Mouse (Mus musculus): ENCODE data around the gene Sptbn4. TPM values are rescaled to one million over a fixed set of nuclear protein-coding genes. Genes with fewer than 3 reads are reported as not detected.

The Sptbn4 gene
- total RNA-seq, 2 experiments from 2014 or later: 130 to 133 TPM

DNA sequence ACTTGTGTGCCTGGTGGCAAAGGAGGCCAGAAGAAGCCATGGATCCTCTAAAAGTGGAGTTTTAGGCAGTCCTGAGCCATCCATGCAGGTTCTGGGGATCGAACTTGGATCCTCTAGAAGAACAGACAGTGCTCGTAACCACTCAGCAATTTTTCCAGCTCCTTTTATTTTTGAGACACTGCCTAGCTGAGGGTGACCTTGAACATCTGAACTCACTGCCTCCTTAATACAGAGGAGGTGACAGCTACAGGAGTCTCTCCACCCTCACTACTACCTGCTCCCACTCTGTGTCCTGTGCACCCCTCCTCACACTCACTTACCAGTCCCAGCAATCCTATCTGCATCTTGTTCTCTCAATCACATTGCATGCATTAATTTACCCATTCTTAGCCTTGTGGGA is 28.1 kb upstream of the Sptbn4 start:
- no peak for DNase-seq (ENCODE audit: low spot score in 2 of 2)

DNA sequence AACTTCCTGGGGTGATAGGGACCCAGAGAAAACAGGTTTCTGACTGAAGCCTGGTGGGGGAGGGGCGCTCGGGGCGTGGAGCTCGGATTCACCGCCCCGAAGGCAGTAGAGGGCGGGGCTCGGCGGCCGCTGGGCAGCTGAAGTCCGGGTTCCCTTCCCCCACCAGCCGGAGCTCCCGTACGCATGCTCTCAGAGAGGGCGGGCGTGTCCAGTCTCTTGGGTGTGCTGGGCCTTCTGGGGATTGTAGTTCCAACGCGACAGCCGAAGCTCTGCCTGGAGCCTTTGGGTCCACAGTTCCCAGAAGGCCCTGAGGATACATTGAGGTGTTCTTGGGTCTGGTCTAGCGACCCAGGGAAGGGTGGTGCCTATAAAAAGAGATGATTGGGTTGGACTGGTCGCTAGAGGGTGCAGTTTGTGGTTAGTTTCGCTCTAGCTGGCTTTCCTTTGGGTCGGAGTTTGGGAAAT is 27.0 kb upstream of the Sptbn4 start:
- peak; percentile 96 to 98 for DNase-seq (ENCODE audit: low spot score in 2 of 2)

DNA sequence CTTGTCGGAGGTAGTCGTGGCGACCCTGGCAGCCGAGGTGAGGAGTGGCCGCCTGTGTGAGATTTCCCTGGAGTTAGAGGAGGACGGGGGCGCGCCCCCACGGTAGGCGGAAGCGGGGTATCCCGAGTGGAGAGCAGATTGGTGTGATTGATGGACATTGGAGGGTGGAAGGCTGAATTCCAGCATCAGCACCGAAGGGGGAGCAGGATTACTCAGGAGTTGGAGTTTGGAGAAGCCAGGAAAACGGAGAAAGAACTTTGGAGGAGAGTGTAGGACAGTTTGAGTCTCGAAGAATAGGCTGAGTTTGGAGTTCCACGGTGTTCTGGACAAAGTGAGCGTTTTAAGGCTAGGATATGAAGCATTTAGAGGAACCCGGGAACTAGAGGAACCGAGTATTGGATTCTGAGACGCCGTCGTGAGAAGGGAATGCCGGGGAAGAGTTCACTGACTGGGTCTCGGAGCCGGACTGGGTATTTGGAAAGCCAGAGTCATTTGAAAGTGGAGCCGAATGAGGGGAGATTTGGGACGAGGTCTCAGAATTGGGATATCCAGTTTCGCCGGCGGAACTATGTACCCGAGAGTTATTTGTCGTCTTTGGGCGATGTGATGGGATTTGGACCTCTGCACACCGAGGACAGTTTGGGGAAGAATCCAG is 26.5 kb upstream of the Sptbn4 start:
- no peak for DNase-seq (ENCODE audit: low spot score in 2 of 2)

DNA sequence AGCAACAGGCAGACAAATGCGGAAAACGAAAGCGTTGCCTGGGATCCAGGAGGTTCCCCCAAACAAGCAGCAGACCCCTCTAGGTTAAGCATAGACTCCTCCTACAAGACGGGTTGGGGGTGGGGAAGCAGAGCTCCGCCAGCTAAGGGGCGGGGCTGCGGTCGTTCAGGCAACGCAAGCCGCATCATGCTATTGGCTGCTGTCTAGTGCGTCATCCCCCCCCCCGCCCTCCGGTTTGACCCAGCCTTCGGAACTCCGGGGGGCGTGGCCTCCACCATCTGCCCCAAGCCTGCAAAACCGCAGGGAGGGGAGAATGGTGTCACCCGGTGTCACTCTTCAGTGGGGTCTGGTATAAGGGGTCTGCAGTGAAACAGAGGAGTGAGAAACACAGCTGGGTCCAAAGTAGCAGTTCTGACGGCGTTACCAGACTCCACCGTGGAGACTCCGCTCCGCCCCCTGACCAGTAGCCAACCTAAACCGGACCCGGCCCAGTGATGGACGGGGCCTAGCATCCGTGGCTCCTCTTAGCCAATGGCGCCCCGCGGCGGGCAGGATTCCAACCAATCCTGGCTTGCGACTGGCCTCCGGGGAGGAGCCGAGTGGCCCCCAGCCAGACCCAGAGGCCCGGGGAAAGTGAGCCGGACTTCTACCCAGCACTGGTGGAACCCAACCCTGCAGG is 25.8 kb upstream of the Sptbn4 start, which contains the start of gene Sertad3:
Gene Sertad3, plus strand, starts transcription at position 613 of the 679 bp plus-strand sequence.
- peak; percentile 93 to 98 for DNase-seq (ENCODE audit: low spot score in 2 of 2)

DNA sequence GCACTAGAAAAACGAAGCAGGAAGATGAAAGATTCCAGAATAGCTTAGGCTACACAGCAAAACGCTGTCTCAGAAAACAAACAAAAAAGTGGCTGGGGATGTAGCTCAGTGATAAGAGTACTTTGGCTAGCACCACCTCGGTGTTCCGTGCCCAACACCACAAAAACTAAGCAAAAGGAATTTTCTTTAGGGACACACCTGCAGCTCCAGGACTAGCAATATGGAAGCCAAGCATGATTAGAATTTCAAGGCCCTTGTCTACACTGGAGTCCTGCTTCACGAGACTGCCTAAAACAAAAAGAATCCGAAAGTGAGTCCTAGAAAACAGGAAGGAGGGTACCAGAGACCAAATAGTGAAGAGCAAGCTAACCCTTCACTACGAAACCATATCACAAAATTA is 25.1 kb upstream of the Sptbn4 start:
- no peak for DNase-seq (ENCODE audit: low spot score in 2 of 2)

DNA sequence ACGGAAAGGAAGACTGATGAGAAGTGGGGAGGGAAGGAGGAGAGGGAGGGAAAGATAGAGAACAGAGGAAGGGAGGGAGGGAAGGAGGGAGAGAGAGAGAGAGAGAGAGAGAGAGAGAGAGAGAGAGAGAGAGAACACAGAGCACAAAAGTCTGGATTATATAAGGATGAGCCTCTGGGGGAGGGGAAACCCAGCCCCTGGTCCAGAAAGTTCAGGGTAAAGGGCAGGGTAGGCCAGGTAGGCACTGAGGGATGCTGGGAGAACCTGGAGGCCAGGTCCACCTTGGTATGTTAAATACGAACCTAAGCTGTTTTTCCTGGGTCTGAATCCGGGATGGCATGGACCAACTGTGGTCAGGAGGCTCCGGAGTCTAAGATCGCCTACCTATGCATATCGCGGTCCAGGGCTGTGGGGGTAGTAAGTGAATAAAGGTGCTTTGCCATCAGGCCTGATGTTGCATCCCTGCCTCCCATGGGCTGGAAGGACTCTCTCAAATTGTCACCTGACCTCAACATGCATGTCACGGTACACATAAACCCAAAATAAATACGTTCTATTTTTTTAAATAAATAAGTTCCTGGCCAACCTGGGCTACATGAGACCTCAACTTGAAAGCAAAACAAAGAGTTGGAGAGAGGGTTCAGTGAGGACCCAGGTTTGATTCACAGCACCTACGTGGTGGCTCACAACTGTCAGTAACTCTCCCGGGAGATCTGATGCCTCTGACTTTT is 24.1 kb upstream of the Sptbn4 start:
- no peak for DNase-seq (ENCODE audit: low spot score in 2 of 2)

DNA sequence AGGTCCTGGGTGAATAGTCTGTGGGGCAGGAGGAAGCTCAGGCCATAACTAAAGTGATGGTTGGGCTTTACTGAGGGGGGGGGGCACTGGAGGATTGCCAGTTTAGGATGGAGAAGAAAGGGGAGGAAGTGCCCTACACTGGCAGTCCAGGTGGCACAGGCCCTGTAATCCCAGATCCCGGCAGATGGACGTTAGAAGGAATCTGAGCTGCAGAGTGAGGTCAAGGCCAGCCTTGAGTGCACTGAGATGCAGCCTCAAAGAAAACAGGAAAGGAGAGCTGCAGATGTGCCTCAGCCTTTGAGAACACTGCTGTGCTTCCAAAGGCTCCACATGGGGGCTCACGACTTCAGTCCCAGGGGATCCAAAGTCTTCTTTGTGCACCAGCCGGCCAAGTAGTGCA is 20.2 kb upstream of the Sptbn4 start:
- no peak for DNase-seq (ENCODE audit: low spot score in 2 of 2)

DNA sequence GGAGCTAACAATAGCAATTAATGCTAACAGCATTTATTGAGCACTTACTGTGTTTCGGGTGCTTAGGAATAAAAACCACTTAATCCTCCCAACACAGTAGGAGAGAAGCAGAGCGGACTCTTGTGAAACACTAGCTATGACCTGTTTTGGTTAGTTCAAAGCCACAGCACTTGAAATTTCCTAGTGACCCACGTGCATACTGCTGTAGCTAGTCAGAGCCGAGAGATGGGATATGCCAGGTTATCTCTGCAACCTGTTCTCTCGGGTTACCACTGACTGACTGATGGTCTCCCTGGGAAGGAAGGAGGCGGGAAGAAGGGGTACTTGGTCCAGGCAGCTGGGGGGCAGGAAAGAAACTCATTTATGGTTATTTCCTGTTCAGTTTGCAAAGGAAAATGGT is 13.0 kb upstream of the Sptbn4 start:
- no peak for DNase-seq (ENCODE audit: low spot score in 2 of 2)

DNA sequence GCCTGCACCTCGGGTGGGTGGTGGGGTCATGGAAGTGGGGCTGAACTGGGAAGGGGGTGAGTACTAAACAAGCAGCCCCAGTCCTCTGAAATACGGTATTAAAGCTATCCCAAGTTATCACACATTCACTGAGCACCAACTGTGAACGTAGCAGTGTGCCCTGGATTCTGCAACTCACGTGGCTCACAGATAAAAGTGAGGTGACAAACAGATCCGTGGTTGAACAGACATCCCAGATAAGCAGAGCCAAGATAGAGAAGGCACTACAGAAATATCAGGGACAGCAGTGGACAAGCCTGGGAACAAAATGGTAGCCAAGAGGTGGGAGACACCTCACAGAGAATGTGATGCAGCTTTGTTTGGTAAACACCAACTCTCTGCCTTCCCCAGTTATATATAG is 12.2 kb upstream of the Sptbn4 start:
- no peak for DNase-seq (ENCODE audit: low spot score in 2 of 2)

DNA sequence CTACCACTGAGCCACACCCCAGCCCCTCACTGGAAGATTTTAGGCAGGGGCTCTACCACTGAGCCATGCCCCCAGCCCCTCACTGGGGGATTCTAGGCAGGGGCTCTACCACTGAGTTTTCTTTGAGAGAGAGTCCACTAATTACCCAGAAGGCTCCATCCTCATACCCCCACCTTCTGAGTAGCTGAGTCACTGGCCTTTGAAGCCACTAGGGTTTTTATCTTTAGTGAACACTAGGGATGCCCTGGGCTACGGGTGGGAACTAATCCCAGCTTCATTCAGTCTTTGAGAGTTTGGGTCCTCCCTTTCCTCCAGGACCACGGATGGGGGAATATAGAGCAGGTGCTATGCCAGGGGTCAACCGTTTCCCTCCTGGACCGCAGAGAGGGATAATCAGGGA is 11.1 kb upstream of the Sptbn4 start:
- DNase-seq (ENCODE audit: low spot score in 2 of 2): no peak

DNA sequence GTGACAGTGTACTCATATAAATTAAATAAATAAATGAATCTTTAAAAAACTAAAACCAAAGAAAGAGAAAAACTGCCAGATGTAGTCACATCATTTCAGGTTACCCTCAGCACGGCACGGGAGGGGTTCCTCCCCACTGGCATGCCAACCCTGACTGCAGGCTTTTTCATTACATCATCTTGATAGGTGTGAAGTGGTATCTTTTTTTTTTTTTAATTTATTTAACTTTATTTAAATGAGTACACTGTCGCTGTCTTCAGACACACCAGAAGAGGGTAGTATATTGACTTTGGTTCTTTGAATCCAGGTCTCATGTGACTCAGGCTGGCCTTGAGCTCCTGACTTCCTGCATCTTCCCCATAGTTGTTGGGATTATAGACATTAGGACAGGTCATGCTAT is 7.8 kb upstream of the Sptbn4 start:
- DNase-seq (ENCODE audit: low spot score in 2 of 2): no peak

DNA sequence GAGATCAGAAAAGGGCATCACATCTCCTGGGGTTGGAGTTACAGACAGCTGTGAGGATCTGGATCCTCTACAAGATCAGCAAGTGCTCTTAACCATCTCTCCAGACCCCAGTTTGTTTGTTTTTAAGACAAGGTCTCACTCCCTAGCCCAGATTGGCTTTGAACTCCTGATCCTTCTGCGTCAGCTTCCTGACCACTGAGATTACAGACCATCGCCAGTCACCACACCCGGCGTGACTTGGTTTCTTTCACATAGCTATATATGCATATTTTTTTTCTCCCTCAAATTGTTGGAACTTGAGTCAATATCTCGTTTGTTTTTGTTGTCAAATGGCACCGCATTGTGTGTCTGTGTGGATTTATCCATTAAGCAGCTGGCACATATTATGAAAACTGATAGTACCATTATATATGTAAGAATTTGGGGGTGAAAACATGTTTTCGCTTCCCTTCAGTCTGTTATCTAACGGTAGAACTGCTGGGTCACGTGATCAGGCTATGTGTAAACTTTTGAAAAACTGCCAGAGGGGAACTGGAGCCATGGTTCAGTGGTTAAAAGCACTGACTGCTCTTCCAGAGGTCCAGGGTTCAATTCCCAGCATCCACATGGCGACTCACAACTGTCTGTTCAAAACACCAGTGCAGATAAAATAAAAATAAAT is 7.1 kb upstream of the Sptbn4 start:
- no peak for DNase-seq (ENCODE audit: low spot score in 2 of 2)

DNA sequence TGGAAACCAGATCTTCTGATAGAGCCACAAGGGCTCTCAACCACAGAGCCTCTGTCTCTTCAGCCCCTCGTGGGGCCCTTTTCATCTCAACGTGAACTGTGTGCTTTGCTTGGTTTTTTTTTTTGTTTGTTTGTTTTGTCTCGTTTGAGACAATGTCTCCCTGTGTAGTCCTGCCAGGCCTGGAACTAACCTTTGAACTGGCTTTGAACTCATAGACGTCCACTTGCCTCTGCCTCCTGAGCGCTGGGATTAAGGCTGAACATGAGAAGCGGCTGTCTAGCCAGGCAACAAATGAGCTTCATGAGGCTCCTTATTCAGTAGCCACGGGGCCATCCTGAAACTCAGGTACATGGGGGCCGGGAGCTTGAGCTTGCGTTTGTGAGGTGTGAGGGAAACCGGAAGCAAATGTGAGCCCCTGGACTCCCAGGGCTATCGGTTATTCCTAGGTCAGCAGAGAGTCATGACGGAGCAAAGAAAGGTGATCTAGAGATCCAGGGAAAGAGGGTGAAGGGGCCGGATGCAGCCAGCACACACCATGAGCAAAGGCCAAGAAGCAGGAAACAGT is 4.8 kb upstream of the Sptbn4 start:
- DNase-seq (ENCODE audit: low spot score in 2 of 2): no peak

DNA sequence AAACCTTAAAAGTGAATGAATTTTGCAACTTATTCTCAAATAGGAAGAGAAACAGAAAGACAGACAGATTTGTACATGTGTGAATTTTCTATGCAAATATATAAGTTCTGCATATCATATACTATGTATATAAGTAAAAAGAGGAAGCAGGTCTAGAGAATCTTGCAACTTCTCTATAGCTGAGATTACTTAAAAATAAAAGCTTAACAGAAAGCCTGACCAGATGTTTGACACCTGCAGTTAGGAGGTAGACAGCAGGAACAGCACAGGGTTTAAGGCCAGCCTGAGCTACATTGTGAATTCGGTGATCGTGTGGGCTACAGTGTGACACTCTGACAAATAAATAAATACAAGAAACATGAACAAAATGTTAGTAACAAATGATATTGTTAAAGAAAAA is 3.9 kb upstream of the Sptbn4 start:
- no peak for DNase-seq (ENCODE audit: low spot score in 2 of 2)

DNA sequence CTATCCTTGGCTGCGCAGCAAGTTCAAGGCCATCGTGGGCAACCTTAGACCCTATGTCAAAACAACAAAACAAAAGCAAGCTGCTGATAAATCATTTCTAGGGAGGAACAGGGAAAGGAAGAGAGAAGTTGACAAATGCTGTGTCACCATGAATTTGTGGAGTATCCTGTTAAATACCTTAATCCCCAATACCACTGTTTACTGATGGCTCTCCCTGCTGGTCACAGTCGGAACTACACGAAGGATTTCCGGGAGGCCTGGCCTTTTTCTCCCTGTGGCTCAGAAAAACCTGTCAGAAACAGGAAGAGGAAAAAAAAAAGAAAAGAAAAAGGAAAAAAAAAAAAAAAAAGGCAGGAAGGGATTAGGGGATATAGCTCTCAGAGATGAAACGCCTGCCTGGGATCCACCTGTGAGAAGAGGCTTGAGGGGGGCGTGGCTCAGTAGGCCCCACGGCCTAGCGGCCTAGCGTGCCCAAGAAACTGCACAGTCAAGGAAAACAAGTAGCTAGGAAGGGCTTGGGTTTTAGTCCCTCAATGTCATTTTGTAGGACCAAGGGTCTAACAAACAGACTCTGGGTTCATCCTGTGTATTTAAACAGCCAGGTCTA is 1.9 kb upstream of the Sptbn4 start:
- DNase-seq (ENCODE audit: low spot score in 2 of 2): peak; percentile 57 to 81

DNA sequence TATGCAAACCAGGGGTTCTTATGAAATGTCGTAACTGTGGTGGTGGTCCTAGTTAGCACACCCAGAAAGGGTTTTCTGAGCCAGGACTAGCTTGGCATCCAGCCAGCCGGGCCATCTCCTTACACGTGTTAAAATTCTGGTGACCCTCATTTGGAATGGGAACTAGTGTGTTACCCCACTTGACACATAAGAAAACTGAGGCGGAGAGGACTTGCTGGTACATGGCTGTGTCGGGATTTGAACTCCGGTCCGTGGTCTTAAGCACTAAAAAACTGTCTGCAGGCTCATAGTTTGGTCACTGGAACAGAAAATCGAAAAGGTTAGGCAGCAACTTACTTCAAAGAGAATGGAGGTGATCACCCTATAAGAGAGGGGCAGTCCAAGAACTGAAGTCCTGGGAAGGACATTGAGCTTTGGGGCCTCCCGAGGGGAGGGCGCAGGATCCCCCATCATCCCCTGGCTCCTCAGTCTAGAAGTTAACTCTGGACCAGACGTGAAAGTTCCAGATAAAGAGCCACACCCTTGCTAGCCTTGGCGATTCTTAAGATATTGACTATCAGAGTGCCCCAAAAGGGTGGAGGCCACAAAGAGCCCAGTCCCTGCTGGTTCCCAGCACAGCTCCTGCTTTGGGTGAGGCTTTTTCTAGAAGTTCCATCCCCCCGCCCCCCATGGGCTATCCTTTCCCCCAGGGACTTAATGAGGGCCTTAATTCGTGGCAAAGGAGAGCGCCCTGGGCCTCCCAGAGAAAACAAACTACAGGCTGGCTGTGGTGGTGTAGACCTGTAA is 1.1 kb upstream of the Sptbn4 start:
- DNase-seq (ENCODE audit: low spot score in 2 of 2): peak in 1 of 2 experiments; percentile 30

DNA sequence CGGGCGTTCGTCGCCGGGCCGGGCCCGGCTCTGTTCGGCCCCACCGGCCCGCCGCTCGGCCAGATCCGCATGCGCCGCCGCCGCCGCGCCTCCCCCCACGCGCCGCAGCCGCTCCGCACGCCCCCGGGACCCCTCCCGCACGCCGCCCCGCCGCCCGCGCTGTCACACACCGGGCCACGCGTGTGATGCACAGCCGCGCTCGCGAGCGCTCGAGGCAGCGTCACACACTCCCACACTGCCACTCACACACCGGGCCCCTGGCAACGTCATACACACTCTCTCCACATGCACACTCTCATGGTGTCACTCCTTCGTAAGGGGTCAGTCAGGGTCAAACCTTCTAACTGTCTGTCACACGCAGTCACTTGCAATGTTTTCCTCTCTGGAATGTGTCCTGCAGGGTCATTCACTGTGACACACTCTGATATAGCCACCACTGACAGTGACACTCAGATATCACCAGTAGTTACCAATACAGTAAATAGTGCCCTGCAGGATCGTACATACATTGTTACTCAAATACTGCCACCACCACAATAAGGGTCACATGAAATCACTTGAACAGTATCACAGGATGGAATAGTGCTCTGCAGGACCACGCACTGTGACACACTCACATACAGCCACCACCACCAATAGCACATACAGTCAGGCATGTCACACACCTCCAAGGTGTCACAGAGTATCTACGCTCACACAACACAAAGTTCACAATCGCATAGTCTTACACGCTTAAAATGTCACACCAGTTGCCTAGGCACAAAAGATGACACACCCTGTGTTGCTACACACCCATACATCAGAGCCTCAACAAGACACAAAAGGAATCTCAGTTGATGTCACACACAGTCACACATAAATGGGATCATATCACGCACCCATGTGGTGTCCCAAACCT is 716 bp downstream of the Sptbn4 start:
- peak; percentile 67 to 75 for DNase-seq (ENCODE audit: low spot score in 2 of 2)

DNA sequence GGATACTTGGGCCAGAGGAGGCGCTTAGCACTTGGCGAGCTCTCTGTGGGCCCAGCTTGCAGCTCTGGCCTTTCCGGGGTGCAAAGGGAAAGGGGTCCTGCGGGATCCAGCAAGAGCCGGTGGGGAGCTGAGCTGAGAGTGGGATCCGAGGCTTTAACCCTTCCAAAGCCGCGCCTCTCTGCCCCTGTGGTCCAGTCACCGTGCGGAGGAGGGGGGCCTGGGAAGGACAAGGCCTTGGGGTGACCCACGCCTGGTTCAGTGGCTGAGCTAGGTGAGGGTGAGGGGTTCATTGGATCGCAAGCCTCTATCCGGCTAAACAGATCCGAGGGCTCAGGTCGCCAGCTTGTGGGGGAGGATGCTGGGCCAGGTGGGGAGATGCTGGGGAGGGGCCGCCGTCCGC is 1.4 kb downstream of the Sptbn4 start:
- peak in 1 of 2 experiments; percentile 16 for DNase-seq (ENCODE audit: low spot score in 2 of 2)

DNA sequence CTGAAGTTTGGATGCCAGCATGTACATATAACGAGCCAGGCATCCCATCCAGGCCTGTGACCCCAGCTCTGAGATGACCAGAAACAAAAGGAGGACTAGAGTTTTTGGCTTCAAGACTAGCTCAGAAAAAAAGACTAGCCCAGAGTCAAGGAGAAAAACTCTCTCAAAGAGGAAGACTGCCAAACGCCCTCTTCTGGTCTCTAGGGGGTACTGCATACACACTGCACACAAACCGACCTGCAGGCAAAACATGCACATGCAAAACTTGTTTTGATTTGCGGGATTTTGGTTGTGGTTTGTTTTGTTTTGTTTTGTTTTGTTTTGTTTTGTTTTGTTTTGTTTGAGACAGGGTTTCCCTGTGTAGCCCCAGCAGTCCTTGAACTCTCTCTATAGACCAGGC is 7.5 kb downstream of the Sptbn4 start:
- no peak for DNase-seq (ENCODE audit: low spot score in 2 of 2)
